Mouse (Mus musculus) midbrain, embryonic 11.5 days (tissue): ENCODE measurements around the gene Wee1. TPM values are rescaled to one million over a fixed set of nuclear protein-coding genes. Genes with fewer than 3 reads are reported as not detected.

Source experiments
- ATAC-seq: fragments of 200-750 bp; cut with Nextera tagmentation; 2 replicates; pipeline ENCODE4 v1.8.0; 2017; ENCODE audit warnings: moderate TSS enrichment, moderate library complexity; ENCODE audit not compliant: low FRiP score
- DNase-seq: peaks from one replicate; pipeline ENCODE4 v3.0.0; 2015; ENCODE audit warnings: low spot score; ENCODE audit errors: missing footprints
- H3K27ac ChIP-seq: fragments of 300-500 bp; sonication (generic); 2 replicates; pipeline ENCODE4 v1.5.1; 2014; ENCODE audit warnings: low read depth, low read length
- H3K27me3 ChIP-seq: fragments of 300-500 bp; sonication (generic); 2 replicates; pipeline ENCODE4 v1.6.1; 2014; ENCODE audit warnings: mild to moderate bottlenecking, low read length, moderate library complexity, mixed read lengths; ENCODE audit not compliant: control insufficient read depth, insufficient read depth
- H3K36me3 ChIP-seq: fragments of 300-500 bp; sonication (generic); 2 replicates; pipeline ENCODE4 v1.6.1; 2014; ENCODE audit warnings: mild to moderate bottlenecking, low read length, moderate library complexity, mixed read lengths; ENCODE audit not compliant: control insufficient read depth, insufficient read depth
- H3K4me1 ChIP-seq: fragments of 300-500 bp; sonication (generic); 2 replicates; pipeline ENCODE4 v1.6.1; 2014; ENCODE audit warnings: low read length; ENCODE audit not compliant: control insufficient read depth, insufficient read depth
- H3K4me2 ChIP-seq: fragments of 300-500 bp; sonication (generic); 2 replicates; pipeline ENCODE4 v1.6.1; 2014; ENCODE audit warnings: mild to moderate bottlenecking, moderate library complexity
- H3K4me3 ChIP-seq: fragments of 300-500 bp; sonication (generic); 2 replicates; pipeline ENCODE4 v1.5.1; 2014; ENCODE audit warnings: low read depth, low read length
- H3K9ac ChIP-seq: fragments of 300-500 bp; sonication (generic); 2 replicates; pipeline ENCODE4 v1.6.1; 2014; ENCODE audit warnings: low read length
- H3K9me3 ChIP-seq: fragments of 300-500 bp; sonication (generic); 2 replicates; pipeline ENCODE4 v1.6.1; 2016; ENCODE audit warnings: low read length; ENCODE audit not compliant: control insufficient read depth
- WGBS: fragments of 180-500 bp; shearing (Covaris S2); extraction: QIAGEN DNeasy Blood & Tissue Kit; methylation state at CpG from one replicate; pipeline ENCODE4 v1.1.7; 2014; 5-methylcytosine and 5-hydroxymethylcytosine counted together
- polyA plus RNA-seq: library from polyadenylated mRNA; unstranded; fragments of >200 nt; fragmentation: Nextera tagmentation; extraction: Ambion mirVana; gene quantifications from 2 replicates; pipeline ENCODE4 v1.2.1, GENCODE M21; 2014

Wee1 gene
- polyA plus RNA-seq, 1 experiment from 2014 or later = 32.6 TPM

- DNase-seq (peak; percentile 99), ATAC-seq (peak; percentile 96)
- H3K27ac ChIP-seq = peak overlapping the region; percentile 81
- H3K9ac ChIP-seq = peak overlapping the region; percentile 74
- H3K4me1 ChIP-seq = 0 out of 2 replicates have a peak, but pooled peaks cover 2% of the 10 kb centered on the region
- peak overlapping the region; percentile 41 for H3K4me3 ChIP-seq
- WGBS = under 1% methylated on average over 20 of the region's 20 CpGs
- no peaks in the 10 kb centered on the region for H3K9me3 ChIP-seq
- peak overlapping the region; percentile 84 for H3K4me2 ChIP-seq
- H3K36me3 ChIP-seq = no peaks in the 10 kb centered on the region
- no peaks in the 10 kb centered on the region for H3K27me3 ChIP-seq
Observed at GRCm38 (mm10) chr7:110164712-110165122, 42.9 kb downstream of the Wee1 start.

GRCm38 (mm10) chr7:110166233-110166632 lies 44.4 kb downstream of the Wee1 start:
- Histone ChIP-seq H3K4me2 (no peak overlapping the region), H3K36me3 (no peaks in the 10 kb centered on the region), H3K9ac (no peak overlapping the region), H3K27me3 (no peaks in the 10 kb centered on the region), H3K4me3 (no peak overlapping the region), H3K9me3 (no peaks in the 10 kb centered on the region), H3K27ac (no peak overlapping the region), H3K4me1 (0 out of 2 replicates have a peak, but pooled peaks cover 2% of the 10 kb centered on the region)
- no peak for DNase-seq
- ATAC-seq = no peak
- WGBS = 62% methylated on average over 8 of the region's 8 CpGs

GRCm38 (mm10) chr7:110179208-110179607 lies 57.4 kb downstream of the Wee1 start:
- Histone ChIP-seq H3K9me3 (no peaks in the 10 kb centered on the region), H3K36me3 (no peaks in the 10 kb centered on the region), H3K9ac (no peak overlapping the region), H3K4me2 (no peak overlapping the region), H3K4me3 (no peak overlapping the region), H3K27ac (no peak overlapping the region), H3K27me3 (no peaks in the 10 kb centered on the region), H3K4me1 (no peaks in the 10 kb centered on the region)
- ATAC-seq (no peak), DNase-seq (peak; percentile 6)
- WGBS = 88% methylated on average over 7 of the region's 7 CpGs

GRCm38 (mm10) chr7:110180613-110181012 lies 58.8 kb downstream of the Wee1 start:
- Histone ChIP-seq H3K9me3 (no peaks in the 10 kb centered on the region), H3K36me3 (no peaks in the 10 kb centered on the region), H3K4me3 (no peak overlapping the region), H3K4me2 (no peak overlapping the region), H3K4me1 (no peaks in the 10 kb centered on the region), H3K27ac (no peak overlapping the region), H3K9ac (no peak overlapping the region), H3K27me3 (no peaks in the 10 kb centered on the region)
- ATAC-seq (no peak), DNase-seq (no peak)

- no peak overlapping the region for H3K27ac ChIP-seq
- no peaks in the 10 kb centered on the region for H3K9me3 ChIP-seq
- no peak overlapping the region for H3K4me3 ChIP-seq
- H3K36me3 ChIP-seq = no peaks in the 10 kb centered on the region
- no peak overlapping the region for H3K9ac ChIP-seq
- no peak for DNase-seq
- H3K27me3 ChIP-seq = no peaks in the 10 kb centered on the region
- WGBS = 69% methylated on average over 8 of the region's 8 CpGs
- H3K4me1 ChIP-seq = no peaks in the 10 kb centered on the region
- ATAC-seq = no peak
- H3K4me2 ChIP-seq = no peak overlapping the region
Observed at GRCm38 (mm10) chr7:110181446-110181845, 59.6 kb downstream of the Wee1 start.

GRCm38 (mm10) chr7:110184608-110185007 lies 62.8 kb downstream of the Wee1 start:
- Histone ChIP-seq H3K27ac (no peak overlapping the region), H3K36me3 (no peaks in the 10 kb centered on the region), H3K4me3 (no peak overlapping the region), H3K27me3 (no peaks in the 10 kb centered on the region), H3K9ac (no peak overlapping the region), H3K9me3 (no peaks in the 10 kb centered on the region), H3K4me1 (no peaks in the 10 kb centered on the region), H3K4me2 (no peak overlapping the region)
- WGBS = 86% methylated on average over 3 of the region's 3 CpGs
- ATAC-seq (no peak), DNase-seq (no peak)

GRCm38 (mm10) chr7:110189951-110190350 lies 68.1 kb downstream of the Wee1 start:
- no peaks in the 10 kb centered on the region for H3K27me3 ChIP-seq
- no peak overlapping the region for H3K4me2 ChIP-seq
- H3K4me1 ChIP-seq = no peaks in the 10 kb centered on the region
- no peak overlapping the region for H3K27ac ChIP-seq
- H3K4me3 ChIP-seq = no peak overlapping the region
- H3K36me3 ChIP-seq = no peaks in the 10 kb centered on the region
- no peak for ATAC-seq
- DNase-seq = no peak
- no peak overlapping the region for H3K9ac ChIP-seq
- WGBS = 65% methylated on average over 7 of the region's 7 CpGs
- no peaks in the 10 kb centered on the region for H3K9me3 ChIP-seq

Other genes with a start within 250 kb of the Wee1 start
- 52.4 and 53.0 TPM in 2 replicates for gene Dennd5a, start 161.6 kb upstream of the Wee1 start, polyA plus RNA-seq
- gene Tmem41b, start 135.1 kb upstream of the Wee1 start, polyA plus RNA-seq = 85.6 and 89.5 TPM in 2 replicates
- 37.8 and 40.2 TPM in 2 replicates for gene Ipo7, start 103.8 kb upstream of the Wee1 start, polyA plus RNA-seq
- 32.4 and 32.5 TPM in 2 replicates for gene Zfp143, start 60.8 kb upstream of the Wee1 start, polyA plus RNA-seq
- gene Swap70, start 99.7 kb downstream of the Wee1 start, polyA plus RNA-seq = 15.1 and 17.2 TPM in 2 replicates